Mouse (Mus musculus) left cerebral cortex, postnatal 25 days (tissue): ENCODE measurements around the gene Gm1527. TPM values are rescaled to one million over a fixed set of nuclear protein-coding genes. Genes with fewer than 3 reads are reported as not detected.
"Not testable (repeated sequence)": the region's sequence is repeated elsewhere in the genome, so short reads cannot be mapped to it uniquely, and the experiment has no call there.

Source experiments
- DNase-seq, 2 experiments: peaks; one replicate each; pipeline ENCODE4 v3.0.0; 2022; ENCODE audit warnings: low spot score in 2 of 2, mixed read lengths in 1 of 2
- intact Hi-C: fragments of 180-260 bp; cut with DNase I; formaldehyde crosslinking; loops from one replicate; pipeline ENCODE4 v1.15.1; 2025
- total RNA-seq, 2 experiments: library from RNA; stranded (reverse); gene quantifications; 2 replicates each; pipeline ENCODE4 v1.2.3; 2021

The Gm1527 gene
- not detected for total RNA-seq

GRCm38 (mm10) chr3:28892317-28892716 is at the start of gene Gm1527:
TSS of gene Gm1527 (plus strand) at chr3:28892617.
- intact Hi-C loops: no loop called here

DNA sequence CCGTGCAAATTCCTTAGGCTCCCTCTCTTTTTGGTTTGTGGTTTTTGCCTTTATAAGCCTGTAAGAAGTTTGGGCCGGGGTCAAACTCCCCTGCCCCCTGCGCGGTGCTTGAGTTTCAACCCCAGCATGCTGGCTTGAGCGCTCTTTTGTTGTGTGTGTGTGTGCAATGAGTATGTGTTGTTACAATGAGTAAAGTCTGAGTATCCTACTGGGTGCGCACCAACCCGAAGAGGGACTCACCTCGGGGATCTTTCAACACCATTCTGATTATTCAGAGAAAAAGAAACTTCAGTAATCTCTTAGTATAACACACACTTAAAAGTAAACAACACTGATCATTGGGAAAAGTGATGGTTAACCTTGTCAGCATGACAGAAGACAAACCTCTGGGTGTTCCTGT is 49.2 kb upstream of the Gm1527 start:
- intact Hi-C loops: no loop called here
- DNase-seq: no peak

More at GRCm38 (mm10) chr3:28892317-28892716, at the start of gene Gm1527:
- DNase-seq: no peak

- DNase-seq: peak in 1 of 2 experiments; percentile 40
- intact Hi-C loops: no loop called here
Observed at GRCm38 (mm10) chr3:28847115-28847514, 45.3 kb upstream of the Gm1527 start.

GRCm38 (mm10) chr3:28852174-28852573 is 40.2 kb upstream of the Gm1527 start:
- intact Hi-C loops, DNase-seq: not testable (repeated sequence)

DNA sequence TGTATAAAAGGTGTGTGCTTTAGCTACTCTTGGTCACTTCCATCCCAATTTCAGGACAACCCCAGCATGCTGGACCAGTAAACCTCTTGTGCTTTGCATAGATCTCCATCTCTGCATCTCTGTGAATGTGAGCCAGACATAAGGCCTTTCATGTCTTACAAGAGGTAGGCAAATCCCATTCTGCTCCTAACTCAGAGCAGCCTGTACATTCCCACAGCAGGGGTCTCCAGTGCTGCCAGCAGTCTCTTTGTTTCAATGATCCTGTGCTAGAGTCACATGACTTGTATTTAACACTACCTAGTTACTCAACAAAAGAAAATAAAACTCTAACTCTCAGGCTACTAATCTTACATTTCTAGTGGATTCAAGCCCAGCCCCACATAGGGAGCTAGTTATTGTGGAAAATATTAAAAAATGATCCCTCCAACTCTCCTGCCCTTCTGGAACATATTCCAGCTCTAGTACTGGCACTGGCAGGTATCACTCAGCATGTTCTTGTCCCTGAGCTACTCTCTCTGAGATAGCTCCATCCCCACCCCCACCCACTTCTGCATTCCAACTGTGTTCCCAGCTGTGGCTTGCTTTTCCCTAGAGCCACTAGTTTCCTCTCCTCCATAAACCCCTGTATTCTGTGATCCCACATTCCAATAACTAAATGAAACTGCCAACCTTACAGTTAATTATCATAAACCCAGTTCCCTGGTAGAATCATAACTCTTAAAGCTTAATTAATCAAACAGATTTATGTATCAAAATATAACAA is 32.6 kb upstream of the Gm1527 start:
- intact Hi-C loops, DNase-seq: not testable (repeated sequence)

GRCm38 (mm10) chr3:28896966-28897365 is 4.5 kb downstream of the Gm1527 start:
- intact Hi-C loops: not testable (repeated sequence)

GRCm38 (mm10) chr3:28965931-28966330 is 73.5 kb downstream of the Gm1527 start:
- DNase-seq: no peak
- intact Hi-C loops: no loop called here

More at GRCm38 (mm10) chr3:28896966-28897365, 4.5 kb downstream of the Gm1527 start:
- DNase-seq: not testable (repeated sequence)

- DNase-seq: peak; percentile 55 to 75
- intact Hi-C loops: loop anchor here (1.0 kb wide), 1 partner anchor 155 kb away; no protein-coding TSS in a partner anchor
Observed at GRCm38 (mm10) chr3:28968851-28969250, 76.4 kb downstream of the Gm1527 start.

Other genes starting within 250 kb of the Gm1527 start
- gene Slc2a2, start 194.7 kb upstream of the Gm1527 start, total RNA-seq: not detected
- gene Eif5a2, start 111.3 kb upstream of the Gm1527 start, total RNA-seq: 10 to 100 TPM; 29.8 TPM
- gene Rpl22l1, start 87.2 kb upstream of the Gm1527 start, total RNA-seq: 100 to 1,000 TPM; 207 to 212 TPM
- gene Egfem1, start 189.4 kb downstream of the Gm1527 start, total RNA-seq: 10 to 100 TPM; 17.2 to 18.5 TPM